Mouse (Mus musculus): Measurements from ENCODE around the gene Fubp1. TPM values are rescaled to one million over a fixed set of nuclear protein-coding genes. Genes with fewer than 3 reads are reported as not detected.

The Fubp1 gene
- 10 to 100 TPM; 51.2 to 52.5 TPM for total RNA-seq (2021)
- long read RNA-seq, experiment 1, full-length matches to known transcripts: 7 of 18 reads
- long read RNA-seq, experiment 1, partial matches to known transcripts: 2 of 18 reads
- long read RNA-seq, experiment 1, other reads (novel, unspliced or antisense): 9 of 18 reads
- long read RNA-seq, experiment 2, full-length matches to known transcripts: 7 of 16 reads
- long read RNA-seq, experiment 2, partial matches to known transcripts: 1 of 16 reads
- long read RNA-seq, experiment 2, other reads (novel, unspliced or antisense): 8 of 16 reads

DNA sequence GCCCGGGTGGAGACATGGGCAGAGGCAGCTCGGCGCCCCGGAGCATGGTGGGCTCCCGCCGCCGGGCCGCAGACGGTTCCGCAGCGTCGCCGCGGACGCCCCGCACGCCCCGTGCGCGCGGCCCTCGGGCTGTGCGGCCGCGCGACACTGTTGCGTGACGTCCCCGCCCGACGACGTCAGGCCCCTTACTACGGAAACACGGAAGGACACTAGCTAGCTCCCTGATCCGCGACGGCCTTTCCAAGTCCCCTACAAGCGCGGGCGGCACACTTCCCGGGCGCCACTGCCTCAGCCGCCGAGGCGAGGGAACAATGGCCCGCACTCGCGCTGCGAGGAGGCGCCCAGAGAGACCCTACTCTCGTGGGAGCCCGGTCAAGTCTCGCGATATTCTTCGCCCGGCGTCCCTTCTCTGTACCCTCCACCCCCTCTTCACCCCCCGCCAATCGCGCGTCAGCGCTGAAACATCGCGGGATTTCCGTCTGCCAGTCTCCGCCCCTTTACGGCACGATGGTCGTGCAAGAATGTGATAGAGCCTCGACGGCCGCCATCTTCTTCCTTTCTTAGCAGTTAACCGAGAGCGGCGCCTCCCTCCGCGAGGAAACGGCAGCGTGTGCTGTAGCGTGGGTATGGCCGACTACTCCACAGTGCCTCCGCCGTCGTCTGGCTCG is at the start of gene Fubp1, which contains the start of gene Dnajb4:
Gene Fubp1 (plus strand): TSS at position 456 of the 668 bp plus-strand sequence.
Gene Dnajb4 (minus strand): TSS at position 336 of the 668 bp plus-strand sequence.
- peak; percentile 100 for DNase-seq

GRCm38 (mm10) chr3:152160607-152161006 is 49.6 kb upstream of the Fubp1 start:
- no peak for DNase-seq

DNA sequence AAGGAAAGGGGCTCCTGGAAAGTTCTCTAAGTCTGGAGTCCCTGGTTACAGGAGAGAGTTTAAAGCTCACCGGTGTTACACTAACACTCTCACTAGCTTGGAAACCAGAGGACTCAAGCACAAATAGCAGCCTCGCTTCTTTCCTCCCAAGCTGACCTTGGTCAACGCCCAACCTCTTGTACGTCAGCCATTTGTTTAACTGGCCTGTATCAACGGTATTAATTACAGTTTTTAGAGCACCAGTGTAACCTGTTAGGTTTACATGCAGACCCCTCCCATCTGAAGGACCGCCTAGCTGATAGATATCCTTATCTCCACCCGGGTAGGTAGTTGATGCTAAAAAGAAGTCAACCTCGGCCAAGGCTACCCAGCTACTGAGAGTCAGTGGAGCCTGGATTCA is 46.9 kb upstream of the Fubp1 start:
- DNase-seq: no peak

GRCm38 (mm10) chr3:152165014-152165350 is 45.2 kb upstream of the Fubp1 start:
- no peak for DNase-seq

DNA sequence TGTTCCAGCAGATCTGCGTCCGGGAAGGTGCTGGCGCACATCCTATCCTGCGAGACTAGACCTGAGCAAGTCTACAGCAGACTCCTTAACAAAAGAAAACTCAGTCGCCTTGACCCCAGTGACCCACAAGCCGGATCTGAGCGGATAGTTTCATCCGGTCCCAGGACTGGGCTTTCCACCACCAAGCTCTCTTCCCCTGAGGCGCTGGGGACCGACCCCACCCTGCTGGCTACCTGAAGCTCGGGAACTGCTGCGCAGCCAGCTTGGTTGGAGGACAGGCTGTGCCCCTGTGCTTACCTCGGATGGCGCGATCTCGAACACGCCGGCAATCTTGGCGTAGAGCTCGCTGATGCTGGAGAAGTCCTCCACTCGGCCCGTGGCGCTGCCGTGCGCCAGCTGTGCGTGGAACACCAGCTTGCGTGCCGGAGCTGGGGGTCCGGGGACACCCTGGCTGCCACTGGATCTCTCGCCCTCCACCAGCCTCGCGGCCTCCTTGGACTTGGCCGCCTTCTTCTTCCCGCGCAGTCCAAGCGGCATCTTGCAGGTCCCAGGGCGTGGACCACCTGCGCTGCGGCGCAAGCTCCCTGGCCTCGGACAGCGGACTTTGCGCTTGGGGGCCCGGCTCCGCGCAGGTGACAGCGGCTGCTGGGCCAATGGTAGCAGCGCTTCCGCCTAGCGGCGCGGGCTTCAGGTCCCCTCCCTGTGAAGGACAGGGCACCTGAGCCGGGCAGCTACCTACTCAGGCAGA is 44.7 kb upstream of the Fubp1 start:
- peak; percentile 64 to 68 for DNase-seq

- DNase-seq: no peak
Observed at GRCm38 (mm10) chr3:152166099-152166423, 44.2 kb upstream of the Fubp1 start, which contains the start of gene Gipc2. Gene Gipc2 (minus strand): TSS chr3:152166230.

GRCm38 (mm10) chr3:152166699-152167451 is 43.3 kb upstream of the Fubp1 start:
- DNase-seq: no peak

- no peak for DNase-seq
Observed at GRCm38 (mm10) chr3:152168007-152168406, 42.2 kb upstream of the Fubp1 start.

- no peak for DNase-seq
Observed at GRCm38 (mm10) chr3:152170407-152170806, 39.8 kb upstream of the Fubp1 start.

DNA sequence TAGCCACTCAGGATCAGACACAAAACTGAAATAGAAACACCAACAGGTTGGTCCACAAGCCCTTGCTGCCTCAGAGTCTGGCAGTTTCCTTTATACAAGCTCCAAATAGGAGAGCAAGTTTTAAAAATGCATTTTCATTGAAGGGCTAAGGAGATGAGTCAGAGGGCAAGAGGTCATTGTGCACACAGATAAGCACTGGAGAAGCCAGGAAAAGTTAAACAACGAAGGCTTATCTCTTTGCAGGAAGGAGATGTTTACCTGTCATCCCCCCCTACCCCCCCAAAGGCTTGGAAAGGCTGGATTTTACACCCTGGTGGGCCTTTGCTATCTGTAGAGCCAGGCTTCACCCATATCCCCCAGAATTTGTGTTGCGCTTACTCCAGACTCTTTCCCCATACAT is 39.0 kb upstream of the Fubp1 start:
- DNase-seq: no peak

GRCm38 (mm10) chr3:152171862-152172261 is 38.4 kb upstream of the Fubp1 start:
- DNase-seq: no peak

- no peak for DNase-seq
Observed at GRCm38 (mm10) chr3:152172322-152172935, 37.8 kb upstream of the Fubp1 start.

DNA sequence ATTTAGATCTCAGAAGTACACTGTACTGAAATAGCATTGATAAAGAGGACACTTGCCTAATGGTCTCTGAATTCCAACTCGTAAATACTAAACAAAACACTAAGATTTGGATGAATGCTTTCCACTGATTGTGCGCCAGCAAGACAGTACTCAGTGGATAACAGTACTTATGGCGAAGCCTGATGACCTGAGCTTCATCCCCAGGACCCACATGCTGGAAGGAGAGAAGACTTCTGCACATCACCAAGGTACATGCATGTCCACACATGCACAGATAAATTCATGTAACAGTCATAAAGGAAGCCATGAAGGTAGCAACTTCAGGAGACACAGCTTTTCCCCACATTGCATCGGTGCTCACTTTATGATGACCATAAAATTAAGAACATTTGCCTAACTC is 31.4 kb upstream of the Fubp1 start:
- DNase-seq: no peak

DNA sequence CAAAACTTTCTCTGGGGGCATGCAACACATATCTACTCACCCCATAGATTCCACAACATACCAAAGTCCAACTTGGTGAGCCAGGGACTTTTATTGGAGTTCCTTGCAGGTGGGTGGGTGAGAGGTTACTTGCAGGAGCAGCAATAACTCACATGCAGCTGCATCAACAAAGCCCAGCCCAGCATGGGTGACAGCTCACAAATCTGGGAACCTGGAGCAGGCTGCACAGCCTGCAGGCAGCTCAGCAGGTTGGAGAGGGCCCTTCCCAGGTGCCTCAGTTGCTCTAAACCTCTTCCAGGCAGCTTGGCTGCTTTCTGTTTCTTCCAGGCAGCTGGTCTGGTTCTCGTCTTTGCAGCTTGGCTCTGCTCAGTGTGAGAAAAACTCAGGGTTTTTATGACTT is 30.9 kb upstream of the Fubp1 start:
- DNase-seq: no peak

DNA sequence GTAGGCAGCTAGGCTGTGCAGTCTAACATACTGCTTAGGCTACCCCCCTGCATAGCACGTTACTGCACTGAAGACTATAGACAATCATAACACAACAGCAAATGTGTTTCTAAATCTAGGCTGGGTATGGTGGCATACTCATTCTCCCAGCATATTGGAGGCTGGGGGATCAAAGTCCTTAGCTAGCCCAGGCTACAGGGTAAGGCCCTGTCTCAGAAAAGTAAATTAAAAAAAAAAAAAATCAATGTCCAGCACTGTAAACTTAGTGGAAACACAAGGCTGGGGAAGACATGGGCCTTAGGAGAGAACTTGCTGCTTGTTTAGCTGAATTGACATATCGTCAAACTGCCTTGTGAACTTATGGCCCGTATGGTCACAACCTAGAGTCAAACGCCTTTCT is 29.6 kb upstream of the Fubp1 start:
- DNase-seq: no peak

DNA sequence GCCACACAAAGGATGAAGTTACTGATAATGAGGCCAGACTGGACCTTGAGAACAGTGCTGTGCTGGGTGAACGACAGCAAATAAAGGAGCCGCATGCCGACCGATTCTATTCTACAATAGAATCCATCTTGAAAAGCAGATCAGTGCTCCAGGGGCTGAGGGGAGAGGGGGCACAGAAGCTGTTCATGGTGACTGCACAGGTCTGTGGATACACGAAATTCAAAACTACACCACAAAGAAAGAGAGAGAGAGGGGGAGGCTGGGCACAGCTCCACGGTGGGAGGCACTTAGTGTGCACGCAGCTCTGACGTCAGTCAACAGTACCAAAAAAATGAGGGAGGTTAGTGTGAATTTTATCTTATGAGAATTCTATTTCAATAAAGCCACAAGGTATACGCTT is 26.7 kb upstream of the Fubp1 start:
- no peak for DNase-seq

- DNase-seq: peak in 1 of 2 experiments; percentile 31
Observed at GRCm38 (mm10) chr3:152186106-152186505, 24.1 kb upstream of the Fubp1 start.

DNA sequence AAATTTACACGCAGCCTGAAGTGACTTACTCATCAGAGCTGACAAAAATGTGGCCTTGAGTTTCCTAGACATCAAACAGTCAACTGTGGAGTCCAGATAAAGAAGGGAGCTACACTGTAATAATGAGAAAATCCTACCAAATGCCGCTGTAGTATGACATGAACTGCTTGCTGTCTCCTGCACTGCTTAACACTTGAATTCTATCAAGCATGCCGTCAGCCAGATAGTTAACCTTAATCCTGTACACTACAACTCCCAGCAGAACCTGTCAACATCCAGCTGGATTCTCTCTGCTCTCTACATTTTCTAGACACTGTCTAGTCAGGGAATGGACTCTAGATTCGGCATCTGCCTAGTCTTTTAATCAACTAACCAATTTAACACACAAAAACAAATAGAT is 20.9 kb upstream of the Fubp1 start:
- DNase-seq: peak in 1 of 2 experiments; percentile 54

DNA sequence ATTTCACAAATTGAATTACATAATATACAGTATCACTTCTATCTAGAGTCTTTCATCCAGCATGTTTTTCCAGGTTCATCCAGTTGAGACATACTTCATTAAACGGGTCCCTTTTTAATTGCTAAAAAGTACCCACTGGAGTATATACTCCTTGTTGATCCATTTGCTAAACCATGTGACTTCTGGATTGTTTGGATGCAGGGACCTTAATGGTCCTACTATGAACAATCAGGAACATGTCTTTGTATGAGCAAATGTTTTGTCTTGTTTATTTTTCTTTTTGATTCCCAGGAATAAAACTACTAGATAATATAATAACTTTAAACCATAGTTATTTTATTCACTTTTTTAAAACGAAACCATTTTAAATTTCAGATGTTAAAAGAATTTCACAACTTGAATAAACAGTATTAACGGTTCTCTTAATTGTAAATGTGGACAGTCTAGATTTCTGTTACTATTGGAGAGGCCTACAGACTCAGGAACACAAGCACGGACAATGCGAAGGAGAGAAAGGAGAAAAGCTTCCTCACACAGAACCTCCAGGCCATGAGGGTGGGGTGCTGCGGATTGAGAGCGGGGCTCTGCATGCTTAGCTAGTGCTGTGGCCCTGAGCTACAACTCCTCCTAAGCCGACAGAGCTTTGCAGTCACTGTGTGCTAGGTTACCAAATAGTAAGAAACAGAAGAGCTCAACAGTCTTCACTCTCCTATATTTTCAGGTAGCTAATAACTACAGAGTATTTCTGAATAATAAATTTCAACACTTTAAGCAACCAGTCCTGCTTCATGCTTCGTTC is 19.3 kb upstream of the Fubp1 start:
- DNase-seq: peak; percentile 27 to 60

DNA sequence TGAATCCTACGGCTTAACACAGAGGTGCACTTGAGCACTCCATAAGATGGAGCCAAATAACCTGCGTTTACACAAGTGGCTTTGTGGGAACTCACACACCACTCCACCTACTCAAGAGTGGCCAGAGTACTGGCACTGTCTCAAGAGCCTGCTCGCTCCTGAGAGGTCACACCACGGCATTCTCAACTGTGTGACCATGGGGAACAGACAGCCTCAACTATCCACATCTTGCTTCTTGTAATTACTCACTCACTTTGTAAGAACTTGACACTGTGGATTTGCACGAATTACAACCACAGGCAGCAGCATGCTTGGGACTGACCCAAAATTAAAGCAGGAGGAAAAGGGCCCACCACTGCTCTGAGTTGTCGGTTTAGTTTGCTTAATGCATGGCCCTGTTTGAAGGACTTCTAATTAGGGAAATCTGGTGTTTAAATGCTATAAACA is 18.4 kb upstream of the Fubp1 start:
- DNase-seq: peak; percentile 73 to 77
